Mouse (Mus musculus) kidney, postnatal 4 days (tissue): ENCODE measurements around the gene Smarcd3.
A peak's percentile ranks its signal among the peaks of the same experiment; 100 is the strongest.

Experiments used
- DNase-seq, 2 experiments: peaks; one replicate each; pipeline ENCODE4 v3.0.0; 2021; ENCODE audit warnings: mixed read lengths in 2 of 2

Gene Smarcd3

DNA sequence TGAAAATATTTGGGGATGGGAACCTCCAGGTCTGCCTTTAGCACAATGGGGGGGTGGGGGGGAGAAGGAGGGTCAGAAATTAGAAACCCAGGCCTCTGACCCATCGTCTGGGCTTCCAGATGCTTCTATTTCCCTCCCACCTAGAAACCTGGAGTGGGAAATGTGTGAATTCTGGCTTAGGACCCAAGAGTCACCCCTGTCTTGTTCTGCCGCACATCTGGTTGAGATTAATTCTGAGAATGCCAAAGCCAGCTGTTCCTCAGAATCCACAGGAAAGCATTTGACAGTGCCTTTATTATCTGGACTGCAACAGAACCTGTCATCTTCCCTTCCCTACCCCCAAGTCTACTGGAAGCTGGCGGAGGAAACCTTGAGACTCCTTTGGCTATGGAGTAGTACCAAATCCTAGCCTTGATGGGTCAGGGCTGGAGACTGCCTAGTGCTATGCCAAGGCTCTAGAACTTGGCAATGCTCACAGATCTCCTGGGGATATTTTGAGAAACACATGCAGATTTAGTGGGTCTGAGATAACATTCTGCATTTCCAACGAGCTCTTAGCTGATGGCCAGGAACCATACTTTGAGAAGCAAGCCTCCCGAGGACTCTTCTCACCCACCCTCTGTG, 70.5 kb downstream of the Smarcd3 start:
- DNase-seq = no peak

GRCm38 (mm10) chr5:24551317-24551688, 72.9 kb downstream of the Smarcd3 start:
- no peak for DNase-seq

- peak; percentile 79 to 85 for DNase-seq
These were observed 73.5 kb downstream of the Smarcd3 start for GRCm38 (mm10) chr5:24550598-24551316.

GRCm38 (mm10) chr5:24542643-24543042, 81.6 kb downstream of the Smarcd3 start:
- DNase-seq = no peak

GRCm38 (mm10) chr5:24541144-24541569, 83.1 kb downstream of the Smarcd3 start:
- peak; percentile 21 to 32 for DNase-seq
